Mouse (Mus musculus) cortical plate, adult 2 months (tissue): ENCODE data around the gene Bean1.

ENCODE experiments used
- CTCF ChIP-seq: fragments of 200-500 bp; IDR thresholded peaks from 2 replicates; pipeline ENCODE4 v1.5.1; 2011; ENCODE audit warnings: mild to moderate bottlenecking, control low read depth, low read length; ENCODE audit not compliant: insufficient read depth; ENCODE audit errors: extremely low read depth
- POLR2A ChIP-seq: fragments of 200-500 bp; IDR thresholded peaks from 2 replicates; pipeline ENCODE4 v1.6.1; 2011; ENCODE audit warnings: mild to moderate bottlenecking, low read length, control low read depth; ENCODE audit not compliant: insufficient read depth; ENCODE audit errors: extremely low read depth

GRCm38 (mm10) chr8:104177054-104177453 is 6.8 kb downstream of the Bean1 start:
- no peak for TF ChIP-seq CTCF
- TF ChIP-seq POLR2A, result no peak
